Comparison of ENCODE assay signal across 8 mouse cellular contexts in genomic region chr4:137593601-137594495, GRCm38 (mm10). TPM values are rescaled to one million over a fixed set of nuclear protein-coding genes. Genes with fewer than 3 reads are reported as not detected.
A peak's percentile ranks its signal among the peaks of the same experiment; 100 is the strongest.
DNase-seq lines count a peak whose midpoint lies in the region; ATAC-seq lines count a peak whose summit lies in the region.

Gene Usp48 (plus strand): TSS chr4:137593755.

- ATAC-seq in hindbrain, embryonic 15.5 days (ENCODE audit: low FRiP score, low read depth), result peak; percentile 95

- H3K4me3 ChIP-seq in hindbrain, embryonic 15.5 days, result peak within 1 kb of the TSS; percentile 84

- H3K9me3 ChIP-seq in hindbrain, embryonic 15.5 days, result no peaks in the 10 kb centered on the region

- H3K36me3 ChIP-seq in hindbrain, embryonic 15.5 days, result no peaks in the 10 kb centered on the region

- peak within 1 kb of the TSS; percentile 77 for H3K4me2 ChIP-seq in hindbrain, embryonic 15.5 days

- no peaks in the 10 kb centered on the region for H3K27me3 ChIP-seq in hindbrain, embryonic 15.5 days

- peak; percentile 99 for DNase-seq in T-cell, adult 2 months (ENCODE audit: low spot score)
- DNase-seq in cerebellum, postnatal 36 days, result peak; percentile 99 to 100
- DNase-seq in frontal cortex, postnatal 36 days (ENCODE audit: low spot score in 2 of 2), result peak; percentile 99 to 100
- peak; percentile 98 for DNase-seq in left cerebral cortex, adult 11 months (ENCODE audit: low spot score)
- DNase-seq in lung, postnatal 4 days, result peak; percentile 99 to 100
- peak; percentile 98 for DNase-seq in retina, postnatal 7 days (ENCODE audit: low read depth, low spot score)
- peak; percentile 99 for DNase-seq in urinary bladder, adult 2 months (ENCODE audit: low spot score)

- H3K27ac ChIP-seq in hindbrain, embryonic 15.5 days (replicated peaks), result peak within 1 kb of the TSS; percentile 99

- peak within 1 kb of the TSS; percentile 80 for H3K9ac ChIP-seq in hindbrain, embryonic 15.5 days

- peaks cover 38% of the 10 kb centered on the region for H3K4me1 ChIP-seq in hindbrain, embryonic 15.5 days (replicated peaks)

- under 1% methylated on average over 89 of the region's 92 CpGs for whole genome bisulfite sequencing in hindbrain, embryonic 15.5 days

RNA-seq across cellular contexts. Expression of gene Usp48, which starts in this region (rescaled TPM):
- 63.0 and 64.0 TPM in 2 replicates for polyA plus RNA-seq in hindbrain, embryonic 15.5 days (2015; fragmentation: Nextera tagmentation; extraction: Ambion mirVana)
- 75.9 and 80.7 TPM in 2 replicates for polyA plus RNA-seq in urinary bladder, adult 2 months (2012; rRNA removed)

Comparison
In these comparisons a context has a peak if more than half of its experiments do, and no peak if none do; other contexts are left out.
1. Peak in every context shown above with its lines: DNase-seq, ATAC-seq, H3K4me3 ChIP-seq and H3K27ac ChIP-seq.